Mouse (Mus musculus) MEL (cell line): ENCODE measurements around the gene Khdrbs2.

Source experiments
- BHLHE40 ChIP-seq: IDR thresholded peaks from 2 replicates; pipeline ENCODE4 v1.6.1; 2012; ENCODE audit warnings: low read depth, mild to moderate bottlenecking, inconsistent platforms, low read length, improper control_type of control experiment, borderline replicate concordance
- CHD1 ChIP-seq: IDR thresholded peaks from 2 replicates; pipeline ENCODE4 v1.6.1; 2012; ENCODE audit warnings: low read depth, mild to moderate bottlenecking, inconsistent platforms, low read length, improper control_type of control experiment
- CTCF ChIP-seq, 3 experiments: IDR thresholded peaks in 2 of 3; conservative IDR thresholded peaks in 1 of 3; 2 replicates each; pipeline ENCODE4 v1.5.1; 2011 to 2012; ENCODE audit warnings: low read length in 3 of 3, low read depth in 2 of 3, mild to moderate bottlenecking in 2 of 3, improper control_type of control experiment in 1 of 3, inconsistent platforms in 1 of 3, mixed read lengths in 1 of 3, moderate library complexity in 1 of 3; ENCODE audit not compliant: control insufficient read depth in 1 of 3, insufficient read depth in 1 of 3, poor library complexity in 1 of 3, severe bottlenecking in 1 of 3
- EP300 ChIP-seq, 2 experiments: IDR thresholded peaks; 2 replicates each; pipeline ENCODE4 v1.6.1; 2011; ENCODE audit warnings: improper control_type of control experiment in 2 of 2, low read length in 2 of 2, low read depth in 1 of 2, mild to moderate bottlenecking in 1 of 2
- GABPA ChIP-seq: IDR thresholded peaks from 2 replicates; pipeline ENCODE4 v1.6.1; 2012; ENCODE audit warnings: low read depth, mild to moderate bottlenecking, inconsistent platforms, low read length, improper control_type of control experiment, moderate library complexity
- HCFC1 ChIP-seq: IDR thresholded peaks from 2 replicates; pipeline ENCODE4 v1.6.1; 2012; ENCODE audit warnings: low read depth, mild to moderate bottlenecking, inconsistent platforms, low read length, improper control_type of control experiment, moderate library complexity
- MAX ChIP-seq: IDR thresholded peaks from 2 replicates; pipeline ENCODE4 v1.6.1; 2011; ENCODE audit warnings: low read length, improper control_type of control experiment
- MYC ChIP-seq: IDR thresholded peaks from 2 replicates; pipeline ENCODE4 v1.6.1; 2011; ENCODE audit warnings: low read depth, mild to moderate bottlenecking, low read length, improper control_type of control experiment, moderate library complexity
- NRF1 ChIP-seq: IDR thresholded peaks from 2 replicates; pipeline ENCODE4 v1.6.1; 2014; ENCODE audit warnings: low read depth, mild to moderate bottlenecking, inconsistent platforms, low read length, improper control_type of control experiment, moderate library complexity; ENCODE audit not compliant: poor library complexity, insufficient read depth, severe bottlenecking
- POLR2A ChIP-seq, 2 experiments: IDR thresholded peaks; 2 replicates each; pipeline ENCODE4 v1.6.1; 2011 to 2012; ENCODE audit warnings: low read length in 2 of 2, mild to moderate bottlenecking in 2 of 2, control low read depth in 1 of 2, improper control_type of control experiment in 1 of 2, low read depth in 1 of 2, moderate library complexity in 1 of 2; ENCODE audit not compliant: control insufficient read depth in 1 of 2, insufficient read depth in 1 of 2, poor library complexity in 1 of 2
- RCOR1 ChIP-seq: IDR thresholded peaks from 2 replicates; pipeline ENCODE4 v1.6.1; 2012; ENCODE audit warnings: low read depth, mild to moderate bottlenecking, inconsistent platforms, low read length, improper control_type of control experiment
- TAL1 ChIP-seq: IDR thresholded peaks from 2 replicates; pipeline ENCODE4 v1.6.1; 2012; ENCODE audit warnings: mild to moderate bottlenecking, inconsistent platforms, low read length, moderate library complexity, mixed read lengths
- USF1 ChIP-seq: IDR thresholded peaks from 2 replicates; pipeline ENCODE4 v1.6.1; 2014; ENCODE audit warnings: low read depth, mild to moderate bottlenecking, inconsistent platforms, low read length, improper control_type of control experiment, moderate library complexity
- ZC3H11A ChIP-seq: IDR thresholded peaks from 2 replicates; pipeline ENCODE4 v1.6.1; 2012; ENCODE audit warnings: low read depth, mild to moderate bottlenecking, inconsistent platforms, low read length, improper control_type of control experiment

DNA sequence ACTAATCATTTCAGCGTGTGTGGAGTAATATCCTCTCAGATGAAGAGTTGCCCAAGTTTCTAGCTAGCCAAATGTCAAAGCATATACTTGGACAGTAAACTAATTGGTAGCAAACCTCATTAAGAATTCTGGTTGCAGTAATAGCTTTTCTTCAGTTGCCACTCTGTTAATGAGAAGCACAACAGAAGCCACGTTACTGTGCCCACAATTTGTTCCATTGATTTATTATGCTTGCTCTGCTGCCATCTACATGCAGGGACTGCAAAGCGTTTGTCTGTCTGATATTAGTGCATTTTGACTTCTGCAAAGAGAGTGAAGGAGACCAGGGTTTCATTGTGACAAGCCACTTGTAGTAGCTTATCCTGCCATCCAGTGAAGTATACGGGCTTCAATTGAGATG, 381.4 kb downstream of the Khdrbs2 start:
- TF ChIP-seq CHD1 (no peak), CTCF (IDR thresholded peaks at IDR 0.05 in 2 of 3, conservative IDR thresholded peaks at IDR 0.05 in 1 of 3; ENCODE audit: control insufficient read depth in 1 of 3, insufficient read depth in 1 of 3, low read depth in 2 of 3, low read length in 3 of 3, poor library complexity in 1 of 3, severe bottlenecking in 1 of 3) (no peak), RCOR1 (no peak), NRF1 (no peak), ZC3H11A (no peak), BHLHE40 (no peak), HCFC1 (no peak), EP300 (IDR thresholded peaks at IDR 0.05; ENCODE audit: low read depth in 1 of 2, low read length in 2 of 2) (no peak), POLR2A (IDR thresholded peaks at IDR 0.05; ENCODE audit: control insufficient read depth in 1 of 2, insufficient read depth in 1 of 2, low read depth in 1 of 2, low read length in 2 of 2, poor library complexity in 1 of 2) (no peak), MAX (no peak), TAL1 (no peak), GABPA (no peak), MYC (no peak), USF1 (no peak)
